Mouse (Mus musculus) stomach, embryonic 15.5 days (tissue): ENCODE data around the gene Ccnd3. TPM values are rescaled to one million over a fixed set of nuclear protein-coding genes. Genes with fewer than 3 reads are reported as not detected.
"Not testable (repeated sequence)": the region's sequence is repeated elsewhere in the genome, so short reads cannot be mapped to it uniquely, and the experiment has no call there.

Experiments
- ATAC-seq: fragments of 200-750 bp; cut with Nextera tagmentation; 2 replicates; pipeline ENCODE4 v1.8.0; 2017; ENCODE audit warnings: low read depth, moderate number of reproducible peaks, moderate TSS enrichment; ENCODE audit not compliant: insufficient read depth, low FRiP score
- H3K27ac ChIP-seq: fragments of 300-500 bp; sonication (generic); 2 replicates; pipeline ENCODE4 v1.5.1; 2015; ENCODE audit warnings: mild to moderate bottlenecking, inconsistent platforms
- H3K27me3 ChIP-seq: fragments of 300-500 bp; sonication (generic); replicated peaks from 2 replicates; pipeline ENCODE4 v1.6.1; 2015; ENCODE audit warnings: inconsistent platforms
- H3K36me3 ChIP-seq: fragments of 300-500 bp; sonication (generic); 2 replicates; pipeline ENCODE4 v1.6.1; 2015; ENCODE audit warnings: inconsistent platforms
- H3K4me1 ChIP-seq: fragments of 300-500 bp; sonication (generic); 2 replicates; pipeline ENCODE4 v1.6.1; 2015; ENCODE audit warnings: inconsistent platforms
- H3K4me2 ChIP-seq: fragments of 300-500 bp; sonication (generic); 2 replicates; pipeline ENCODE4 v1.6.1; 2015; ENCODE audit warnings: mild to moderate bottlenecking, inconsistent platforms
- H3K4me3 ChIP-seq: fragments of 300-500 bp; sonication (generic); replicated peaks from 2 replicates; pipeline ENCODE4 v1.5.1; 2015; ENCODE audit warnings: inconsistent platforms
- H3K9ac ChIP-seq: fragments of 300-500 bp; sonication (generic); 2 replicates; pipeline ENCODE4 v1.6.1; 2015; ENCODE audit warnings: inconsistent platforms
- H3K9me3 ChIP-seq: fragments of 300-500 bp; sonication (generic); 2 replicates; pipeline ENCODE4 v1.6.1; 2016; ENCODE audit warnings: inconsistent platforms
- WGBS: fragments of 180-500 bp; shearing (Covaris S2); methylation state at CpG from one replicate; pipeline ENCODE4 v1.1.7; 2015; 5-methylcytosine and 5-hydroxymethylcytosine counted together
- polyA plus RNA-seq: library from polyadenylated mRNA; unstranded; fragments of >200 nt; fragmentation: Nextera tagmentation; extraction: Ambion mirVana; gene quantifications from 2 replicates; pipeline ENCODE4 v1.2.1, GENCODE M21; 2015

Gene Ccnd3
- polyA plus RNA-seq, 1 experiment from 2014 or later = 408 TPM

DNA sequence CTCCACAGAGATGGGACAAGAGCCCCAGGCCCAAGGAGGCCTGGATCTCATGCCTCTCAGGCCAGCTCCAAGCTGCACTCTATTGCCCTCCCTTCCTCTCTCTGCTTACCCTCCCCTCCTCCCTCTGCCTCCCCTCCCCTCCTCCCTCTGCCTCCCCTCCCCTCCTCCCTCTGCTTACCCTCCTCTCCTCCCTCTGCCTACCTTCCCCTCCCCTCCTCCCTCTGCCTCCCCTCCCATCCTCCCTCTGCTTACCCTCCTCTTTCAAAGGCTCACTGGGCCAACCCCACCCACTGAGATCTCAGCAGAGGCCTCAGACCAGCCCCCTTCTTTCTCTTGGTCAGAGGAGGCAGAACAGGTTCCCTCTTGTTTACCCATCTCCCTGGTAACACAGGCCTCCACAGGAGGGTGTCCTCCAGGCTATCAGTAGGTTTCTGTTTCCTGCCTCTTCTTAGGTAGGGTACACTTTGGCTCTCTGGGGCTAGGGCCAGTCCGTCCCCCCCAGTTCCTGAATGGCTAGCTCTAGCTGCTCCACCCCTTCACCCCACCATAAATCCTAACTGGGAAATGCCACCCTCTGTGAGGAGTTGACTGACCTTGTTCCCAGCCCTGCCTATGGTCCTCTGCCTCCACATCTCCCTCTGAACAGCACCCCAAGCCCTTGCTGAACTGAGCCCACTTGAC is 20.5 kb upstream of the Ccnd3 start:
- Histone ChIP-seq H3K36me3 (peaks cover 11% of the 10 kb centered on the region), H3K4me2 (0 out of 2 replicates have a peak overlapping the region, but pooled peaks have one; percentile 19), H3K4me3 (no peak overlapping the region), H3K9ac (no peak overlapping the region), H3K27me3 (no peaks in the 10 kb centered on the region), H3K27ac (peak overlapping the region; percentile 87), H3K9me3 (no peaks in the 10 kb centered on the region), H3K4me1 (peaks cover 25% of the 10 kb centered on the region)
- ATAC-seq = peak; percentile 91
- WGBS = 20% methylated on average over 1 of the region's 1 CpGs

DNA sequence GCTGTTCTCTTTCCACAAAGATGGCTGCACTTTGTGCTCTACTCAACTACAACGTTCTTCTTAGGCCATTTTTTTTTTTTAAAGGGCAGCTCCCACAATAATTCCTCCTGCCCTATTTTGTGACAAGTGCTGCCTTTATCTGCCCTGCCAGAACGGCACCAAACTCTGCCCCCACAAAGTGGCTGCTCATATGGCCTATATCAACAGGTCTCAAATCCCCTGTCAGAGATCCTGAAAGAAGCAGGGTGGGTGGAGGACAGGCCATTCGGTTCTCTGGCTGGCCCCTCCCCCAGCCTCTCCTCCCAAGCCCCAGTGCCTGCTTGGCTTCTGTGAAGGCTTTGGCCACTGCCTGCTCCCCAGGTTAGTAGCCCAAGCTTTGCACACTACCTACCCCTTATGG is 19.9 kb upstream of the Ccnd3 start:
- 6% methylated on average over 3 of the region's 3 CpGs for WGBS
- Histone ChIP-seq H3K4me1 (peaks cover 25% of the 10 kb centered on the region), H3K9me3 (no peaks in the 10 kb centered on the region), H3K4me3 (no peak overlapping the region), H3K4me2 (0 out of 2 replicates have a peak overlapping the region, but pooled peaks have one; percentile 19), H3K27ac (peak overlapping the region; percentile 87), H3K36me3 (peaks cover 17% of the 10 kb centered on the region), H3K27me3 (no peaks in the 10 kb centered on the region), H3K9ac (no peak overlapping the region)
- no peak for ATAC-seq

DNA sequence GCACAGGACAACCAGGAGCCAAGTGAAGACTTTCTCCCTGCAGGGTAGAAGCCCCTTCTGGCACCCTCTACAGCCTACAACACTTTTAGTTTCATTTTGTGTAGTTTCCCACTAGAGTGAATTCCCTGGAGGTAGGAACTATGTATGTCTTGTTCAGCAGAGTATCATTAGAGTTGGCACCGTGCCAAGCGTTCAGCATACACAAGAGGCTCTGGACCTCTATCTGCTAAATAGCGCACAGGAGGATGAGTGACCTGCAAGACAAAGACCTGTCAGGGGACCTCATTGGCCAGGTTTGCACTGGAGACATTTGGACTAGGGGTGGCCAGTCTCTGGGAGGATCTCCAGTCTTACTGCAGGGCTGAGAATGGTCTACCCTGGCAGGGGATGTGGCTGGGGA is 19.1 kb upstream of the Ccnd3 start:
- Histone ChIP-seq H3K27me3 (no peaks in the 10 kb centered on the region), H3K36me3 (peaks cover 25% of the 10 kb centered on the region), H3K27ac (peak overlapping the region; percentile 87), H3K9me3 (no peaks in the 10 kb centered on the region), H3K9ac (no peak overlapping the region), H3K4me1 (peaks cover 25% of the 10 kb centered on the region), H3K4me3 (no peak overlapping the region), H3K4me2 (no peak overlapping the region)
- ATAC-seq = no peak
- WGBS = 73% methylated on average over 3 of the region's 3 CpGs

DNA sequence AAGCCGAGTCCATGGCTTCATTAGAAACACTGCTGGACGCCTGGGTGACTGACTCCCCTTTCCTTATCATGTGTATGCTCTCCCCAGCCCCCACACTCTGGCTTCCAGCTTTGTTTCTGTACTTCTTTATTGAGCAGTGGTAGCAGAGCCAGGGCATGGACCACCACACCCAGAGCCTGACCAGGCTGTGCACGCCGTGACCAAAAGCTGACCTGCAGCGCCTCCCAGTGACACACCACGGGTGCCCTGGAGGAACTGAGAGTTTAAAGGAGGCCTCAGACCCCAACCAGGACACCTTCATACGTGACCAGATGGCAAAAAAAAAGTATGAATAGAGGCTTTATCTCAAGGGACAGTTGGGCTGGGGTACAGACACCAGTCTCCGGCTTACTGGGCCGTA is 14.1 kb upstream of the Ccnd3 start:
- H3K4me2 ChIP-seq = no peak overlapping the region

DNA sequence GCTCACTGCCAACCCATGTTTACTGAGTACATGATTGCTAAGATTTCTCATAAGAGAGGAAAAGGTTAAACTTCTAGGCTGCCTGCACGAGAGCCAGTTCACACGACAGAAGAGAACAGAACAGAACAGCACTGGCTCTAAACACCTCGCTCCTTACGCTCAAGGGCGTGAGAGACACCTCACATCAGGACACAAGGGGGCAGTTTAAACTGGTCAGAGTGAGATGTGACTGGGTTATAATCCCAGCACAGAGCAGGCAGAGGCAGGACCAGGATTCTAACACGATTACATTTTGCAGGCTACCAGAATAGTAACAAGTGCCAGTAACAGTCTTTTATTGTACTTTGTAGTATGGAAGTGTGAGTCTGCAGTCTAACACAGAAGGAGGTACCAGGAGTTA is 12.1 kb upstream of the Ccnd3 start:
- Histone ChIP-seq H3K9me3 (no peaks in the 10 kb centered on the region), H3K27ac (no peak overlapping the region), H3K27me3 (no peaks in the 10 kb centered on the region), H3K4me2 (no peak overlapping the region), H3K9ac (no peak overlapping the region), H3K4me3 (no peak overlapping the region), H3K36me3 (peaks cover 79% of the 10 kb centered on the region), H3K4me1 (no peaks in the 10 kb centered on the region)
- ATAC-seq = no peak
- WGBS = 80% methylated on average over 6 of the region's 6 CpGs

More for the DNA sequence above, 14.1 kb upstream of the Ccnd3 start:
- H3K4me1 ChIP-seq = peaks cover 6% of the 10 kb centered on the region
- H3K27me3 ChIP-seq = no peaks in the 10 kb centered on the region
- no peak for ATAC-seq
- WGBS = 72% methylated on average over 9 of the region's 9 CpGs
- no peak overlapping the region for H3K4me3 ChIP-seq
- H3K9me3 ChIP-seq = no peaks in the 10 kb centered on the region
- H3K9ac ChIP-seq = no peak overlapping the region
- peaks cover 67% of the 10 kb centered on the region for H3K36me3 ChIP-seq
- H3K27ac ChIP-seq = no peak overlapping the region

DNA sequence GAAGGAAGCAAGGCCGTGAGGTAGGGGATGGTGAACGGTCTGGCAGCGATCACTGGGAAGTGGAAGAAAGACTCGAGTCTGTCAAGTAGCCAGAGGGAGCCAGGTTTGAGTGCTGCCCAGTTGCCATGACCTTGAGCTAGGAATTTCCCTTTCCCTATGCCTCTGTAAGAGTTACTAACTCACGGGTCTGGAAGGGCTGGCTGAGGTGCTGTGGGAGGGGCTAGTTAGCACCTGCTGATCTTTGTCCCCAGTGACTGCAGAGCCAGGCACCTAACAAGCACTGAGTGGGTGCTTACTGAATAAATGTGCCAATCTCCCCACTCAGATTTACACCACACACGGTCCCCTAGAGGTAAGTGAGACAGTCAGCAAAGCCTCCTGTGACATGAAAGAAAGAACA is 11.2 kb upstream of the Ccnd3 start:
- Histone ChIP-seq H3K9me3 (no peaks in the 10 kb centered on the region), H3K4me1 (no peaks in the 10 kb centered on the region), H3K27me3 (no peaks in the 10 kb centered on the region), H3K4me2 (no peak overlapping the region), H3K36me3 (peaks cover 82% of the 10 kb centered on the region), H3K9ac (no peak overlapping the region), H3K27ac (no peak overlapping the region), H3K4me3 (no peak overlapping the region)
- 81% methylated on average over 6 of the region's 6 CpGs for WGBS
- no peak for ATAC-seq

DNA sequence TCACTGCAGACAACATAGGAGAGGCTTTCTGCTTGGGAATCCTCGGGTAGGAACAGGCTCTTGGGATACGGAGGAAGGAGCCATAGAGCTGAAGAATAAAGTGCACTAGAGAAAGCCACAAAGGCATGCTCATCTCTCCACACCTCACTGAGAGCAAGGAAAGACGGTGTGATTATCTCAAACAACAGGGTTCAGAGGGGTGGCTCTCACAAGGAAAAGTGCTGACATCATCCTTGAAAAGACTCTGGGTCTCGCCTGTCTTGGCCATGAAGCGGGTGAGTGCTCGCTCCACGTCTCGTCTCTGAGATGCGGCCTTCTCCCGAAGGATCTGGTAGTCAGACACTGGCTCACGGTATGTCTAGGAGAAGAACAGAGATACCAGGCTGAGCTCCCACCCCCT is 10.7 kb upstream of the Ccnd3 start:
- peaks cover 78% of the 10 kb centered on the region for H3K36me3 ChIP-seq
- H3K27ac ChIP-seq = no peak overlapping the region

DNA sequence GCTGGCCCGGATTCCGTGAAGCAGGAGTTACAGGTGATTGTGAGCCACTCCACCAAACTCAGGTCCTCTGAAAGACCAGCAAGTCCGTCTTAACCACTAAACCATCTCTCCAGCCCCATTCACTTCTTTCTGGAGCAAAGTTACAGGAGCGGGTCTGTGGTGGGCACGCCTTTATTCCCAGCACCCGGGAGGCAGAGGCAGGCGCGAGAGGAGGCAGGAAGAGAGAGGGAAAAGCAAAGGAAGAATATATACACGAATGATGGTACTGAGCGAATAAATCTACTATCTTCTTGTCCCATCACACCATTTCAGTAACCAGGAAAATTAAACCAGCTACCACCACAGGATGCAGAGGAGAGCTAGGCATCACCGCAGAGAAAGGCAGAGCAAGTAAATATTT is 3.3 kb upstream of the Ccnd3 start:
- no peak for ATAC-seq
- Histone ChIP-seq H3K27me3 (no peaks in the 10 kb centered on the region), H3K9me3 (no peaks in the 10 kb centered on the region), H3K36me3 (peaks cover 17% of the 10 kb centered on the region), H3K4me1 (peaks cover 25% of the 10 kb centered on the region), H3K4me3 (peak overlapping the region; percentile 90), H3K27ac (peak overlapping the region; percentile 92), H3K4me2 (peak overlapping the region; percentile 89), H3K9ac (peak overlapping the region; percentile 86; the same call in 1 of the 2 replicates)
- WGBS = 5% methylated on average over 11 of the region's 11 CpGs

More for the DNA sequence above, 10.7 kb upstream of the Ccnd3 start:
- no peak overlapping the region for H3K4me2 ChIP-seq
- no peaks in the 10 kb centered on the region for H3K27me3 ChIP-seq
- H3K9me3 ChIP-seq = no peaks in the 10 kb centered on the region
- no peaks in the 10 kb centered on the region for H3K4me1 ChIP-seq
- H3K9ac ChIP-seq = no peak overlapping the region
- 89% methylated on average over 11 of the region's 11 CpGs for WGBS
- no peak overlapping the region for H3K4me3 ChIP-seq
- ATAC-seq = no peak

DNA sequence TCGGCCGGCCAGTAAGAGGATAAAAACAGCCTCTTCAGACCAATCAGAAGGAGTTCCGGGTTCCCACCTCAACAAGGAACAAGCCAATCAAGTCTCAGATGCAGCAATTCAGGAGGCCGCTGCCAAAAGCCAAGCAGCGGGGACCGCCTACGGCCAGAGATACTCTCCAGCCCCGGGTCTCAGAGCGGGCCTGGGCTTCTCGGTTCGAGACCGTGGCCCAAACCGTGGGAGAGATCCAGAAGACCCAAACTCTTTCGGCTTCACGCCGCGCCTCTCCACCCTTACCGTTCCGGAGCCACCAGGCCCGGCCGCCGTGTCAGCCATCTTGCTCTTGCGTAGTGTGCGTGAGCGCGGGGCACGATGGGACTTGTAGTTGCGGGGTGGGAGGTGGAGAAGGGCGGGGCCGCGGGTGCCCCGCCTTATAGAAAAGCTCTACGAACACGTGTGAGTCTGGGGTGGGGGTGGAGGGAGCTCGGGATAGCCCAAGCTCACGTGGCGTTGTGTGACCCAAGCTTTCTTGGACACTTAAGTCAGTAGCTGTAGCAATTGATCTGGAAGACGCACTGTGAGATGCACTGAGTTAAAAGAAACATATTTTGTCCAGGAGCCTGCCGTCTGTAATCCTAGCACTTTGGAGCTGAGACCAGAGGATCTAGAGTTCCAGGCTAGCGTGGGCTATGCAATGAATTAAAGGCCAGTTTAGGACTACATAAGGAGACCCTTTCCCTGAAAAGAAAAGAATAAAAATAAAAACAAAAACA is 2.7 kb upstream of the Ccnd3 start, which contains the start of gene Taf8:
TSS of gene Taf8 (minus strand) at position 347 of the 761 bp plus-strand sequence.
- H3K9ac ChIP-seq = peak within 1 kb of the TSS; percentile 86
- H3K4me1 ChIP-seq = peaks cover 25% of the 10 kb centered on the region
- H3K27me3 ChIP-seq = no peaks in the 10 kb centered on the region
- H3K9me3 ChIP-seq = no peaks in the 10 kb centered on the region
- peak within 1 kb of the TSS; percentile 90 for H3K4me3 ChIP-seq
- peak within 1 kb of the TSS; percentile 92 for H3K27ac ChIP-seq
- H3K4me2 ChIP-seq = peak within 1 kb of the TSS; percentile 89
- 1% methylated on average over 40 of the region's 40 CpGs for WGBS
- H3K36me3 ChIP-seq = peaks cover 13% of the 10 kb centered on the region
- peak; percentile 93 for ATAC-seq

DNA sequence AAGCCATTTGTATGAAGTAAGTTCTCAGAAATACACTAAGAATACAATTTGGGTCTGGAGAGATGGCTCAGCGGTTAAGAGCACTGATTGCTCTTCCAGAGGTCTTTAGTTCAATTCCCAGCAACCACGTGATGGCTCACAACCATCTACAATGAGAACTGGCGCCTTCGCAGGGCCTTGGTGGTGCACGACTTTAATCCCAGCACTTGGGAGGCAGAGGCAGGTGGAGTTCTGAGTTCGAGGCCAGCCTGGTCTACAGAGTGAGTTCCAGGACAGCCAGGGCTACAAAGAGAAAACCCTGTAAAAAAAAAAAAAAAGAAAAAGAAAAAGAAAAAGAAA is 2.2 kb upstream of the Ccnd3 start:
- not testable (repeated sequence) for ATAC-seq, H3K27me3 ChIP-seq, H3K36me3 ChIP-seq, H3K9me3 ChIP-seq, H3K9ac ChIP-seq
- Histone ChIP-seq H3K27ac (peak overlapping the region; percentile 57; the same call in 1 of the 2 replicates), H3K4me2 (peak overlapping the region; percentile 89), H3K4me3 (peak overlapping the region; percentile 90), H3K4me1 (peaks cover 31% of the 10 kb centered on the region)
- WGBS = 75% methylated on average over 6 of the region's 6 CpGs

DNA sequence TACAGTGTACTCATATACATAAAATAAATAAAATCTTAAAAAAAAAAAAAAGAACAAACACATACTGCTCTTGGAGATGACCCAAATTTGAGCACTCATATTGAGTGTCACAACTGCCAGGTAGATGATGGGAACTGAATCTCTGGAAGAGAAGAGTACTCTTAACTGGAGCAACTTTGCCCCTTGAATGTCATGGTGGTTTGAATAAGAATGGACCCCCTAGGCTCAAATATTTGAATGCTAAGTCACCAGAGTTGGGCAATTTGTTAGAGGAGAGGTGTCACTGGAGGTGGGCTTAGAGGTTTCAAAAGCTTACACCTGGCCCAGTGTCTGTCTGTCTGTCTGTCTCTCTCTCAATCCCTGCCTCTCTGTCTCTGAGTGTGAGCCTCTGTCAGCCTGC is 1.2 kb upstream of the Ccnd3 start:
- Histone ChIP-seq H3K4me1 (peaks cover 37% of the 10 kb centered on the region), H3K9ac (no peak overlapping the region), H3K36me3 (0 out of 2 replicates have a peak, but pooled peaks cover 2% of the 10 kb centered on the region), H3K27me3 (no peaks in the 10 kb centered on the region), H3K9me3 (no peaks in the 10 kb centered on the region), H3K4me2 (no peak overlapping the region), H3K27ac (no peak overlapping the region), H3K4me3 (no peak overlapping the region)
- no peak for ATAC-seq

DNA sequence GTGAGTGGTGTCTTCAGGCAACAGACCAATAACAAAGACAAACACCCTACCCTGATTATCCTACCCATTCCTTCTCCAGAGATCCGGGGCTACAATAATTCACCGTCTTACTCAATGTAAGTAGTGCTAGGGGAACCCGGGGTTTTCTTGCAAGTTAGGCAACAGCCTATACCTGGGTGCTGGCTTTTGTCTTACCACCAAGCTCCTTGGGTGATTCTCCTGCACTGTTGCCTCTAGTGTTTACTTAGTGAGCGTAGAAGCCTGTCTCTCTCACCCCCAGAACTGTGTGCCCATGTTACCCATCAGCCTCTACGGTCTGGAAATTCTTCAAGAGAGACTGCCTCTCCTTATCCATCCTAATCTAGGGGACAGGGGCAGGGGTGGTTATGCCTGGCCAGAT is 623 bp upstream of the Ccnd3 start:
- H3K27ac ChIP-seq = peak overlapping the region; percentile 70
- peak overlapping the region; percentile 39 for H3K4me3 ChIP-seq
- peaks cover 37% of the 10 kb centered on the region for H3K4me1 ChIP-seq
- H3K27me3 ChIP-seq = no peaks in the 10 kb centered on the region
- 0 out of 2 replicates have a peak, but pooled peaks cover 2% of the 10 kb centered on the region for H3K36me3 ChIP-seq
- ATAC-seq = no peak
- WGBS = 52% methylated on average over 5 of the region's 5 CpGs
- H3K4me2 ChIP-seq = peak overlapping the region; percentile 67
- H3K9me3 ChIP-seq = no peaks in the 10 kb centered on the region
- no peak overlapping the region for H3K9ac ChIP-seq
